Mouse (Mus musculus) cerebellum, postnatal 25 days (tissue): ENCODE results near the gene Gskip.

ENCODE experiments used
- DNase-seq, 2 experiments: peaks; one replicate each; pipeline ENCODE4 v3.0.0; 2021; ENCODE audit warnings: mixed read lengths in 2 of 2

Gskip gene

DNA sequence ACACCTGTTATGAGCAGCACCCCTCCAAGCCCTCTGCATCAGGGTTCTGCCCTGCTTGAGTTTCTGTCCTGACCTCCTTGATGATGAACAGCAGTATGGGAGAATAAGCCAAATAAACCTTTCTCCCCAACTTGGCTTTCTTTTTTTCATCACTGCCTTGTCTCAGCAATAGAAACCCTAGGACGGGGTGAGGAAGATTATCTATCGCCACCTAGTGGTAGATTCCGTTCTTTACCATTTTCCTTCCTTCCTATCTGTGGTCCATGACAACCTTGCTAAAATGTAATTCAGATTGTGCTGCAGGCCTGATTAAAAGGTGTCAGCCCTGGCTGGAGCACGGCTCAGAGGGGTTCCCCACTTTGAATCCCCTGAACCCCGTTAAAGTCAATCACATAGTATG lies 38.0 kb downstream of the Gskip start:
- DNase-seq: peak; percentile 15 to 28

DNA sequence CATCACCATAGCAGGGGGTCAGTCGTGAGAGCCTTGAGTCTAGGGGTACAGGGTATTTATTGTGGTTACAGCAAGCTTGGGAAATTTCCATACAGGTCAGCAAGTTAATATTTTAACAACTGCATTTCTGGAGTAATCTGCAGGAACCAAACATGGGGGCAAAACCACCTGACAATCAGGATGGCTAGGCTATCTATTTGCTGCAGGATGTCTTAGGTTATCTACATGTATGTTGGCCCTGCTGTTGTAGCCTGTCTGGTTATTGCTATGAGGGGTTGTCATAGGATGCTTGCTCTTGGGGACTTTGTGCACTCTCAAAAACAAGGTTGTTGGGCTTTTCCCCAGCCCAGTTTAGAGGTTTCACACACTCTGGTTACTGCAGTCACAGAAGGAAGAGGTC lies 40.0 kb downstream of the Gskip start:
- DNase-seq: no peak

DNA sequence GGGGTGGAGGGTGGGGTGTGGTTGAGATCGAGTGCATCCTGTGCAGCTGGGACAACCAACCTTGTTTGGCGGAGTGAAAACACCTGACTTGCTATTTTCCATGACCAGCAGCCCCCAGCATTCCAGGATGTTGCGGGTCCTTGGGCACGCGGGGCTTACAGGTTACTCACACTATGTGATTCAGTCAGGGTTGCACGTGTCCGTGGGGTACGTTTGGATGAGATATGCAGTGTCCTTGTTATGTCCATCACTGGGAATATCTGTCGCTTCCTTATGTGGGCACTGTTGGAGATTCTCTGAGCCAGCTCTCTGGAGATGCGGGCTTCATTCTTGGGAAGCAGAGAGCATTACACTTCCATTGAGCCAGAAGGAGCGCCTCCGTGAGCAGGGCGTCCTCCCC lies 41.1 kb downstream of the Gskip start:
- no peak for DNase-seq

DNA sequence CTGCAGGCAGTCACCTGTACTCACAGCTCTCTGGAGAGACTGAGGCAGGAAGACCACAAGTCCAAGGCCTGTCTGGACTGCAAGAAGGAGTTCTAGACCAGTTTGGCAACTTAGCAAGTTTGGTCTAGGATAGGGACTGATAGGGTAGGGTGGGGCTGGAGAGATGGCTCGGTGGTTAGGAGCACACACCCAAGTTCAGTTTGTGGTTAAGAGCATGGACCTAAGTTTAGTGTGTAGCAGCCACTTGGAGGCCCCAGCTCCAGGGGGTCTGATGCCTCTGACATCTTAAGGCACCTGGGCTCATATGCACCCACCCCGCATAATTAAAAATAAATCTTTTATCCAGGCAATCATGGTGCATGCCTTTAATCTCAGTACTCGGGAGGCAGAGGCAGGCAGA lies 42.6 kb downstream of the Gskip start:
- DNase-seq: no peak

DNA sequence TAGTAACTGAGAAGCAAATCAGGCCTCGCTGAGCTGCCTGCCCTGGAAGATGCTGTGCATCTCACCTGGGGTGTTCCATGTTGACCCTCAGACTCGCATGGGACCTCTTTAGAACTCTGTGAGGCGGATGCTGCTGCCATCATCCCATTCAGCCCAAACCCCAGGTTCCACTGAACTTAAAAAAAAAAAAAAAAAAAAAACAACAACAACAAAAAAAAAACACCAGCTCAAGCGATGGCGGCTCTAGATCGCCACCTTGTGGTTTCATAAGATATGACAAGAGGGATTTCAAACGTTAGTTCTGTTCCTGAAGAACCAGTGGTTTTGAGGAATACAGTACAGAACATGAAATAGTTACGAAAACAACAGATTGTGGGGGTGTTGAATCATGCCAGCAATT lies 43.3 kb downstream of the Gskip start:
- DNase-seq: peak; percentile 17 to 61

DNA sequence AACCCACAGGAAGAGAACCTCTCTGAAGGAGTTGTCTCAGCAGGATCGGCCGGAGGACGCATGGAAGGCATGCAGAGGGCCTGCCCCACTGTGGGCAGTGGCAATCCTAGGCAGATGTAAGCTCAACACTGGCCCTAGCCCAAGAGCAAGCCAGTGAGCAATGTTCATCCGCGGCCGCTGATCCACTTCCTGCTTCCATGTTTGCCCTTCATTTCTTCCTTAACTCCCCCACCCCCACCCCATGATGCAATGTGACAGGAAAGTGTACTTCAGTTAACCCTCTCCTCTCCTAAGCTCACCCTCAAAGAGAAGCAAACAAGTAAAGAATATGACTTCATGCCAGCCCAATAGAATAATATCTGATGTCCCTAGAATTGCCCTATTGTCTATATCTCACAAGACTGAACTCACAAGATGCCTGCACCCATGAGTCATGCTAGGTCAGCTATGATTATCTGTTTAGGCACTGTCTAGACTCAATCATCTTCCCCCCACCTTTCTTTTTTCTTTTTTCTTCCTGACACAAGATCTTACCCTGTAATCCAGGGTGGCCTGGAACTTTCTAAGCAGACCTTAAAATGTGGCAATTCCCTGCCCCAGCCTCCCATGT lies 46.3 kb downstream of the Gskip start:
- DNase-seq: no peak

DNA sequence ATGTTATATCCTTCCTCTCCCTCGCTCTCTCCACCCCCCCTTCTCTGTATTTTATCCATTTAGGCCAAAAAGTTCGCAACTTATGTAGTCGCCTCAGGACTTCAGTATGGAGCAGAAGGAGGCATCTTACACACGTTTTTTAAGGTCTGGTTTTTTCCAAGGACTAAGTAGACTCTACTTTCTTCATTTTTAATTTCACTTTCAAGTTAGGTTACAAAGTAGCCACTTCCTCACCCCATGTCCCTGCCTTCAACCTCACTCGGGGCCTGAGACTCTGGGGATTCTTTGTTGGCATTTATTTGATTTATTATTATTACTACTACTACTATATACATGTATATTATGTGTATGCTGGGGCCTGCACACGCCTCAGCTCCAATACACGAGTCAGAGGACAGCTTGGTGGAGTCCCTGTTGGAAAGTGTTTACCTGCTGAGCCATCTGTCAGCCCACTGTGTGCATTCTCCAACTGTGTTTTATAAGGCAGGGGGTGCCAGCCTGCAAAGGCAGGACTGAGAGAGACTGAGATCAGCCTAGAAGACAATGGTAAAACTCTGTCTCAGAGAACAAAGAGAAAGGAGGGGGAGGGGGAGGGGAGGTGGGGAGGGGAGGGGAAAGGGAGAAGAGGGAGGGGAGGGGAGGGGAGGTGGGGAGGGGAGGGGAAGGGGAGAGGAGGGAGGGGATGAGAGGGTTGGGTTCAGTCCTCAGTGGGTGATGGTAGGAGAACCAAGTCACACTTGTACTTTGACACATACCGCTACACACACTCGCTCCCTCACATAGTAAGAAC lies 48.9 kb downstream of the Gskip start:
- DNase-seq: no peak

DNA sequence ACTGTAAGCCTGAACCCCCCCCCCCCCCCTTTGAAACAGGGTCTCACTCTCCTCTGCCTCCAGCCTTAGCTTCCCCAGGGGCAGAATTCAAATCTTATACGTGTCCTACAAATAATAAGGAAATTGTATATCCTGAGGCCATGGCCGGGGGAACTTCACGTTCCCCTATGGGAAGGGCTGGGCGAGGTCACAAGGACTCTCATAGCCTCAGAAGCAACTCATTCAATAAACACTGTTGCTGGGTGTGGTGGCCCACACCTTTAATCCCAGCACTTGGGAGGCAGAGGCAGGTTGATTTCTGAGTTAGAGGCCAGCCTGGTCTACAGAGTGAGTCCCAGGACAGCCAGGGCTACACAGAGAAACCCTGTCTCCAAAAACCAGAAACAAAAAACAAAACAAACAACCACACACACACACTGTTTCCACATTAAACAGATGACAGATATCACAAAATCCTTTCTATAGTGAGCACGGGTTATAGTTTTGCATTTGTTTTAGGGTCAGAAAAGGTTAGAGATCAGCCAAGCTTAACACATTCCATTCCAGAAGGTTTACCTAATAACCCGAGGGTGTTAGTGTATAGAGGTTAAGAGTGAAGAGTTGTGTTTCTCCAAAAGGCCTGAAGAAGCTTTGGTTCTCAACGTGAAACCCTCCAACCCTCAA lies 50.7 kb downstream of the Gskip start:
- no peak for DNase-seq

DNA sequence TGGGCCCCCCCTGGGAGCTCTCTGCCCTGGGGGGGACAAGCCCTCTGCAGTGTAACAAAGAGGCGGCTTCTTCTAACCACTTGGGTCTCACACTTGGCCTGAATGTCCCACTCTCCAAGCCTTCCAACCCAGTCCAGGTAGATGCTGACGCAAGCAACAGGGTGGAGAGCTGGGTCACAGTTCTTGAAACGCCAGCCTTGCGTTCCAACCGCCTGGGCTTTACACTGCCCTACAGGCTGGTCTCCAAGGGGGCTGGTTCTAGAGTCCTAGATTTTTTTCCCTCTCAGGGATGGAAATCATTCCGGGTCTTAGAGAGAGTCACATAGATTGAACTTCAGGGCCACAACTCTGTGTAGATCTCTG lies 51.2 kb downstream of the Gskip start:
- DNase-seq: no peak

DNA sequence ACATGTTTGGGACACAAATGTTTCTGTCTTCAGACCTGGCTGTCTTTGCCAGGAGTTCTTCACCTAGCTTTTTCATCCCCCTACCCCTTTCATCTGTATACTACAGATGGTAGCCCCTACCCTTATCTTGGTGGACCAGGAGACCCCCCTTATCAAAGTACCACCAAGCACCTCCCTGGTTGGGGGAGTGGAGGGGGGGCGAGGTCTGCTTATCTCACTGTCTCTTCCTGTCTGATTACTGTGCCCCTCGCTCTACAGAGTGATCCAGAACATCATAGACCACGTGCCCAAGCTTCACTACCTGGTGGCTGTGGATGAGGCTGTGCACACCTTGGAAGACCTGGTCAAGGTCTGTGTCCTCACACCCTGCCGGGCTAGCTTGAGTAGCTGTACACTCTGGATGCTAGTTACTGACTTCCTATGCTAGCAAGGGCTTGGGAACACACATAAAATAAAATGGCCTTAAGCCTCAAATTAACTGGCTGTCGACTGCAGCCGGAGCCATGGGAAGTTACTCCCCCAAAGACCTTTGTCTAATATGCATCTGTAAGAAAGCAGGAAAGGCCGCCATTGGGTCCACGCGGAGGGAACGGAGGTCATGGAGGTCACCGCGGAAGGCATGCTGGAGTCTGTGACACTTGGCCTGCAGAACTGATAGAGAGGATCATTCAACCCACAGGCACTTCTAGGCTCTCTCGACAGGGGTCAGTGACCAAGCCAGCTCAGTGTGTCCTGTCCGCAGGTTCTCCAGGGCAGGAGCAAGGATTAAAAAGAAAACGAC lies 53.9 kb downstream of the Gskip start:
- DNase-seq: no peak

DNA sequence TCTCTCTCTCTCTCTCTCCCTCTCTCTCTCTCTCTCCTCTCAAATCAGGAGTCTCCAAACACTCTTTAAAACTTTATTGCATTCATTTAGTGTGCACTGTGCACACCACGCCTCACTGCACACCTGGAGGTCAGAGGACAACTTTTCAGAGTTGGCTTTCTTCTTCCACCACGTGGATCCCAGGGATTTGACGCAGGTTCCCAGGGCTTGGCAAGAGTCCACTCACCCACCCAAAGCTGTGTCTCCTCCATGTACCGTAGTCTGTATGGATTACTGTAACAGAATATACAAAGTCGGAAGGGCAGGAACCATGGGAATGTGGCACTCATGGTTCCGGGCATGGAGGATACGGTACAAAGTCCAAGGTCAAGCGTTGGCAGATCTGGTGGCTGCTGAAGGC lies 55.0 kb downstream of the Gskip start:
- no peak for DNase-seq

DNA sequence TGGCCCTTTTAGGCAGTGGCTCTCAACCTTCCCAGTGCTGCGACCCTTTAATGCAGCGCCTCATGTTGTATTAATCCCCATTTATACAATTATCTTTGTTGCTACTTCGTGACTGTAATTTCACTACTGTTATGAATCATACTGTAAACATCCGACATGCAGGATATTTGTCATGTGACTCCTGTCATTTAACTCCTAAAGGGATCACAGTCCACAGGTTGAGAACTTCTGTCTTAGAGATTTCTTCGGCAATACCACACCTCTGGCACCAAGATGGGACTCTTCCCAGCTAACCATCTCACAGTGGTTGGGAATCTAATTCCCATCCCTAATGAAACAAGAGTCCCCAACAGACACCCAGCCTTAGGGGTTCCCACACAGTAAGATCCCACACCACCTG lies 63.5 kb downstream of the Gskip start:
- no peak for DNase-seq
